Mouse (Mus musculus) heart, embryonic 14.5 days (tissue): Measurements from ENCODE around the gene Acot6. TPM values are rescaled to one million over a fixed set of nuclear protein-coding genes. Genes with fewer than 3 reads are reported as not detected.

Source experiments
- ATAC-seq: fragments of 200-750 bp; cut with Nextera tagmentation; 2 replicates; pipeline ENCODE4 v1.8.0; 2017; ENCODE audit warnings: low read depth, moderate TSS enrichment; ENCODE audit not compliant: insufficient number of reproducible peaks, insufficient read depth, low FRiP score
- H3K27ac ChIP-seq, 2 experiments: fragments of 200-500 bp in 1 of 2; fragments of 300-500 bp in 1 of 2; sonication (generic) in 1 of 2; replicated peaks in 1 of 2; 2 replicates each; pipeline ENCODE4 v1.5.1; 2012 to 2014; ENCODE audit warnings: low read depth in 2 of 2, low read length in 2 of 2, control low read depth in 1 of 2, mild to moderate bottlenecking in 1 of 2, mixed read lengths in 1 of 2; ENCODE audit not compliant: control insufficient read depth in 1 of 2, insufficient read depth in 1 of 2
- H3K27me3 ChIP-seq: fragments of 300-500 bp; sonication (generic); 2 replicates; pipeline ENCODE4 v1.6.1; 2014; ENCODE audit warnings: mild to moderate bottlenecking, low read length, control low read depth; ENCODE audit not compliant: control insufficient read depth, insufficient read depth
- H3K36me3 ChIP-seq: fragments of 300-500 bp; sonication (generic); 2 replicates; pipeline ENCODE4 v1.6.1; 2014; ENCODE audit warnings: mild to moderate bottlenecking, control low read depth, low read length, mixed read lengths; ENCODE audit not compliant: control insufficient read depth, insufficient read depth
- H3K4me1 ChIP-seq, 2 experiments: fragments of 200-500 bp in 1 of 2; fragments of 300-500 bp in 1 of 2; sonication (generic) in 1 of 2; 2 replicates each; pipeline ENCODE4 v1.6.1; 2012 to 2014; ENCODE audit warnings: low read length in 2 of 2, control low read depth in 1 of 2, mixed read lengths in 1 of 2; ENCODE audit not compliant: control insufficient read depth in 2 of 2, insufficient read depth in 2 of 2
- H3K4me2 ChIP-seq: fragments of 300-500 bp; sonication (generic); 2 replicates; pipeline ENCODE4 v1.6.1; 2014; ENCODE audit warnings: mild to moderate bottlenecking, low read length
- H3K4me3 ChIP-seq, 2 experiments: fragments of 200-500 bp in 1 of 2; fragments of 300-500 bp in 1 of 2; sonication (generic) in 1 of 2; 2 replicates each; pipeline ENCODE4 v1.5.1; 2012 to 2014; ENCODE audit warnings: low read length in 2 of 2, mild to moderate bottlenecking in 2 of 2, control low read depth in 1 of 2, low read depth in 1 of 2, moderate library complexity in 1 of 2; ENCODE audit not compliant: control insufficient read depth in 1 of 2, insufficient read depth in 1 of 2
- H3K9ac ChIP-seq: fragments of 300-500 bp; sonication (generic); 2 replicates; pipeline ENCODE4 v1.6.1; 2014; ENCODE audit warnings: mild to moderate bottlenecking, low read length
- H3K9me3 ChIP-seq: fragments of 300-500 bp; sonication (generic); 2 replicates; pipeline ENCODE4 v1.6.1; 2016; ENCODE audit warnings: low read length, control low read depth; ENCODE audit not compliant: control insufficient read depth
- WGBS: fragments of 180-500 bp; shearing (Covaris S2); extraction: QIAGEN DNeasy Blood & Tissue Kit; methylation state at CpG from one replicate; pipeline ENCODE4 v1.1.7; 2014; 5-methylcytosine and 5-hydroxymethylcytosine counted together
- polyA plus RNA-seq: library from polyadenylated mRNA; unstranded; fragments of >200 nt; fragmentation: Nextera tagmentation; extraction: Ambion mirVana; gene quantifications from 2 replicates; pipeline ENCODE4 v1.2.1, GENCODE M21; 2014

Gene Acot6
- polyA plus RNA-seq, 1 experiment from 2014 or later, result 1.4 TPM

- no peak for ATAC-seq
- no peaks in the 10 kb centered on the region for H3K9me3 ChIP-seq
- H3K27ac ChIP-seq, result no peak overlapping the region
These were observed 25.4 kb downstream of the Acot6 start for GRCm38 (mm10) chr12:84125892-84126291.

DNA sequence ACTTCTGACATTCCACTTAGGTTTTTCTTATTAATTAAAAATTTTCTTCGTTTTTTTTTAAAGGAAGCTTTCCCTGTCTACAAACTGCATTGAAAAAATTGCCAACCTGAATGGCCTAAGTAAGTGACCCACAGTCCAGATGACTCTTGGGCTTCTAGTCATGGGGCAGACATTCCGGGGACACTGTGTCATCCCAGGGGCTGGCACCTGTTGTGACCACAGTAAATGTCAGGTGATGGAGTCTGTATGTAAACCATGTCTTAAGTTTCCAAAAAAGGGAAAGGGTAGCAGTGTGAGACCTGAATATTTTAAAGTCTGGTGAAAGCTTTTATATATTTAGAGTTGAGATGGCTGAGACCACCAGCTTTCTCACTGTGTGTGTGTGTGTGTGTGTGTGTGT, 26.4 kb downstream of the Acot6 start:
- H3K27me3 ChIP-seq, result no peaks in the 10 kb centered on the region
- no peak overlapping the region for H3K9ac ChIP-seq
- no peak for ATAC-seq
- 66% methylated on average over 2 of the region's 2 CpGs for WGBS
- H3K27ac ChIP-seq, result no peak overlapping the region
- H3K9me3 ChIP-seq, result no peaks in the 10 kb centered on the region
- peaks cover 16% of the 10 kb centered on the region for H3K36me3 ChIP-seq
- no peak overlapping the region for H3K4me3 ChIP-seq
- no peak overlapping the region for H3K4me2 ChIP-seq
- H3K4me1 ChIP-seq, result no peaks in the 10 kb centered on the region

More at GRCm38 (mm10) chr12:84125892-84126291, 25.4 kb downstream of the Acot6 start:
- peaks cover 12% of the 10 kb centered on the region; the same call in 1 of the 2 replicates for H3K36me3 ChIP-seq
- 74% methylated on average over 12 of the region's 12 CpGs for WGBS
- no peak overlapping the region for H3K4me2 ChIP-seq
- H3K4me3 ChIP-seq, result no peak overlapping the region
- H3K4me1 ChIP-seq, result no peaks in the 10 kb centered on the region
- no peaks in the 10 kb centered on the region for H3K27me3 ChIP-seq
- no peak overlapping the region for H3K9ac ChIP-seq

DNA sequence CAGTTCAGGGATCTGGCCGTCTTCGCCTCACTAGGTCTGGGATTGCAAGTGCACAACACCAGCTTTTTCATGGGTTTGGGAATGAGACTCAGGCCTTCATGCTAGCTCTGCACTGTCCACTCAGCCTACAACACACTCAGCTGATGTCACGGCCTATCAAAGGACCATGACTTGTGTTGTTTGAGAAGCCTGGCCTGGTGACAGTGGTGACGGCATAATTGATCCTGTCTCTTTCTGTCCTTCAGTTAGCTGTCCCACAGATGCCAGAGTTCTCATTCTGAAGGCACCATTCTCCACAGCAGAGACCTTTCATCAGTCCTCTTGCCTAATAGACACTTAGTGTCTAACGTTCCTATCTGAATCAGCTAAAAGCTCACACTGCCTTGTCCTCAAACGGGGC, 28.1 kb downstream of the Acot6 start:
- peaks cover 18% of the 10 kb centered on the region for H3K36me3 ChIP-seq
- ATAC-seq, result no peak
- no peak overlapping the region for H3K27ac ChIP-seq

DNA sequence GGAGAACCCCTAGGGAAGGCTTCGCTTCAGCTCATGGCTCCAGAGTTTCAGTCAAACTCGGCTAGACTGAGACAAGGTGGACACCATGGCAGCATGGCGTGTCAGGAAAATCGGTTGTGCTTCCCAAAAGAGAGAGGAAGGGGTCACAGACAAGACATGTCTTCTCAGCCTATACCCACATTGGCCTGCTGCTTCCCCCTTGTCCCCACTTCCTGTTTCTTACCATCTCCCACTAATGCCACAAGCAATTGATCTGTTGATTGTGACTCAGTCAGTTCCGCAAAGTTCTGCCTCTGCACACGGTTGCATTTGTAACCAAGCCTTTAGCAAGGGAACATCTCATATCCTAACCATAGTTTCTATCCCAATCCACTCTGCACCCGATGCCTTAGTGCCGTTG, 29.5 kb downstream of the Acot6 start:
- Histone ChIP-seq H3K9ac (no peak overlapping the region), H3K9me3 (no peaks in the 10 kb centered on the region), H3K4me3 (no peak overlapping the region), H3K36me3 (peaks cover 16% of the 10 kb centered on the region), H3K4me2 (no peak overlapping the region), H3K4me1 (no peaks in the 10 kb centered on the region), H3K27ac (no peak overlapping the region), H3K27me3 (no peaks in the 10 kb centered on the region)
- ATAC-seq, result no peak
- 90% methylated on average over 8 of the region's 8 CpGs for WGBS

More for the DNA sequence above, 28.1 kb downstream of the Acot6 start:
- no peak overlapping the region for H3K4me3 ChIP-seq
- WGBS, result 78% methylated on average over 6 of the region's 6 CpGs
- no peak overlapping the region for H3K9ac ChIP-seq
- H3K4me1 ChIP-seq, result no peaks in the 10 kb centered on the region
- H3K27me3 ChIP-seq, result no peaks in the 10 kb centered on the region
- no peak overlapping the region for H3K4me2 ChIP-seq
- no peaks in the 10 kb centered on the region for H3K9me3 ChIP-seq

DNA sequence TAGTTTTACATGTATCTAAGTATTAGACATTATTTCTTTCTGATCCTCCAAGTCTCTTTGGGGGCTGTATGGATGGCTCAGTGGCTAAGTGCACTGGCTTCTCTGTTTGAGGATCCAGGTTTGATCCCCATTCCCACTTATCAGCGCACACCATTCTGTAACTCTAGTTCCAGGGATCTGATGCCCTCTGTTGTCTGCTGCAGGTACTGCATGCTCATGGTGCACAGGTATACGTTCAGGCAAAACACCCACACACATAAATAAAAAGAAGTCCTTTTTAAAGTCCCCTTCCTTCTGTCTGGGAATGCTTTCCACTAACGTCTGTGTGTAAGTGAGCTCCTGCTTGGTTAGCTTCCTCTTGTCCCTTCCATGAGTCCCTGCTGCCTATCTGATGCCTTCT, 31.8 kb downstream of the Acot6 start:
- WGBS, result 62% methylated on average over 3 of the region's 3 CpGs
- peaks cover 31% of the 10 kb centered on the region for H3K36me3 ChIP-seq

DNA sequence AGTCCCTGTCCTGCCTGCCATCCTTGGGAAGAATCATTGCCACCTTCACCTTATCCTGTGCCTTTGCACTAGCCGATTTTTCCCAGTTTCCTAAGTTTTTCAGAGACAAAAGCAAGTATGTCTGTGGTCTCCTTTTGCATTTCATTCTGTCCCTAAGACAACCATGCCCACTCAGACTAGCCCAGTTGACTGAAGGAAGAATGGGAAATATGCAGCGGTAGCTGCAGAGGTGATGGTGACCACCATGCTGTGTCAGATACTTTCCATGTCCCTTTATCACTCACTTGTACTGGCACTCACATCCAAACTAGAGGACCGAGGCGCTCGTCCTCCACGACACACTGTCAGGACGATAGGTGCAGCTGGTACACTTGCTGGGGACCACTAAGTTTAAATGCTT, 36.7 kb downstream of the Acot6 start:
- Histone ChIP-seq H3K4me2 (no peak overlapping the region), H3K9me3 (no peaks in the 10 kb centered on the region), H3K27ac (no peak overlapping the region), H3K9ac (no peak overlapping the region), H3K27me3 (no peaks in the 10 kb centered on the region), H3K4me3 (no peak overlapping the region), H3K36me3 (peaks cover 21% of the 10 kb centered on the region), H3K4me1 (no peaks in the 10 kb centered on the region)
- 75% methylated on average over 7 of the region's 7 CpGs for WGBS
- ATAC-seq, result no peak

More for the DNA sequence above, 31.8 kb downstream of the Acot6 start:
- Histone ChIP-seq H3K9me3 (no peaks in the 10 kb centered on the region), H3K4me3 (no peak overlapping the region), H3K27ac (no peak overlapping the region), H3K4me1 (no peaks in the 10 kb centered on the region), H3K27me3 (no peaks in the 10 kb centered on the region), H3K4me2 (no peak overlapping the region), H3K9ac (no peak overlapping the region)
- no peak for ATAC-seq

- peaks cover 25% of the 10 kb centered on the region for H3K36me3 ChIP-seq
- no peak overlapping the region for H3K27ac ChIP-seq
- no peak overlapping the region for H3K9ac ChIP-seq
- H3K4me3 ChIP-seq, result no peak overlapping the region
- H3K4me1 ChIP-seq, result no peaks in the 10 kb centered on the region
- 65% methylated on average over 4 of the region's 4 CpGs for WGBS
- H3K27me3 ChIP-seq, result no peaks in the 10 kb centered on the region
- no peak for ATAC-seq
- no peak overlapping the region for H3K4me2 ChIP-seq
- H3K9me3 ChIP-seq, result no peaks in the 10 kb centered on the region
These were observed 39.7 kb downstream of the Acot6 start for GRCm38 (mm10) chr12:84140135-84140534.

DNA sequence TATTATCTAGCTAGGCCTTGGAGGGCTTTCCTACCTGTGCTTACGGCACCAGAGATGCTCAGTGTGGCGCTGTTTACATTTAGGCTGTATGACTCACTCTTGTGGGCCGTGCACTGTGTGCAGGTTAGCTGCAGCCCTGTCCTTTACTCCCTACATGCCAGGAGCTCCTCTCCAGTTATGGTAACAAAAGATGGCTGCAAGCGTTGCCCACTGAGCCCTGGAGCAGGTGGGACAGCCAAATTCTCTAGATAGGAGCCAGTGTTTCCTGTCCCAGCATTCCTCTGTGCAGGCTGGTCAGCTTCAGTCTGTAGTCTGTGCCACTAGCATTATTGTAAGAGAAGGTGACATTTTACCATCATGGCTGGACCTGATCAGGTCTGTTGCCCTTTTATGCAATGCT, 40.8 kb downstream of the Acot6 start:
- Histone ChIP-seq H3K9me3 (no peaks in the 10 kb centered on the region), H3K9ac (no peak overlapping the region), H3K4me3 (no peak overlapping the region), H3K36me3 (peaks cover 16% of the 10 kb centered on the region), H3K4me2 (no peak overlapping the region), H3K27ac (no peak overlapping the region), H3K4me1 (no peaks in the 10 kb centered on the region), H3K27me3 (no peaks in the 10 kb centered on the region)
- 84% methylated on average over 4 of the region's 4 CpGs for WGBS
- ATAC-seq, result no peak
